Mouse (Mus musculus) lung, adult 2 months (tissue): ENCODE measurements around the gene Drc1.

Experiments
- CTCF ChIP-seq: fragments of 200-500 bp; IDR thresholded peaks from 2 replicates; pipeline ENCODE4 v1.5.1; 2011; ENCODE audit warnings: mild to moderate bottlenecking, low read length, control low read depth; ENCODE audit not compliant: insufficient read depth
- POLR2A ChIP-seq: fragments of 200-500 bp; IDR thresholded peaks from 2 replicates; pipeline ENCODE4 v1.6.1; 2011; ENCODE audit warnings: low read depth, mild to moderate bottlenecking, control low read depth, low read length, borderline replicate concordance; ENCODE audit errors: extremely low read depth

DNA sequence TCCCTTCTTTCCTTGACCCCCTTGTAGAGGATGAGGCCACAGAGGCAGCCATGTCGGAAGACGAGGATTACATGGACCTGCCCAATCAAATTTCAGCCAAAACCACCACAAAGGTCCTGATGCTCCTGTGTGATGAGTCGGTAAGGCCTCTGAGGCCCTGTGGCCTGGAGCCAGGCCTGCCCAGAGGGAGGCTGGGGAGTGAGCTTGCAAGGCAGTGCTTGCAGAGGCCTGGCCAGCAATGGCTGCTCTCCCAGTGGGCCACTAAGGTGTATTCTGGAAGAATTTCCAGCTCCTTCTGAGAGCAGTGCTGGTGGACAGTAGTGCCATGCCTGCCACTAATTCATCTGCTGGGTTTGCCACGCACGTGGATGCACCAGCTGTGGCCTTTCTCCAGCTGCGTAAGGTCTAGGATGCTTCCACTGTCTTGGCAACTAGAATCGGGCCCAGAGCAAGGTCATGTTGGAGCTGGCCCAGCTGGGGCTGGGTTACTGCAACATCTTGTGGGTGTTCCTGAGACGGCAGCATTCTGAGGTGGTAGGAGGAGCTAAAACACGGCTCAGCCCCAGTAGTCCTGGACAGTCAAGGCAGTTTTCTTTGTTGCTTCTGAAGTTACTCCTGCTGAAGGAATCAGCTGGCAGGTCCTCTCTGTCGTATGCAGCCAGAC lies 77.4 kb downstream of the Drc1 start:
- TF ChIP-seq CTCF (no peak), POLR2A (no peak)
